Mouse (Mus musculus): ENCODE data around the gene Samd1.

DNA sequence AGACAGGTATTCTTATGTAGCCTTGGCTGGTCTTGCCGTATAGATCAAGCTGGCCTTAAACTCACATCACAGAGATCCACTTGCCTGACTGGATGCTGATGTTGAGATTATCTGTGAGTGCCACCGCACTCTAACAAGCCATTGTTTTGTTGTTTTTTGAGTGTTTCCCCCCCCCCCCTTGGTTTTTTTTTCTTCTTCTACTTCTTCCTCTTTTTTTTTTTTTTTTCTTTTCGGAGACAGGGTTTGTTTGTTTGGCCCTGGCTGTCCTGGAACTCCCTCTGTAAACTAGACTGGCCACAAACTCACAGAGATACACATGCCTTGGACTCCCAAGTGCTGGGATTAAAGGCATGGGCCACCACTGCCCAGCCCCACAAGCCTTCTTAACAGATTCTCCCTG is 3.4 kb upstream of the Samd1 start:
- TF ChIP-seq GATA1 (IDR thresholded peaks at IDR 0.05; ENCODE audit: low read length) (no peak), TAL1 (IDR thresholded peaks at IDR 0.05; ENCODE audit: low read length) (no peak)
